Mouse (Mus musculus): ENCODE measurements around the gene N6amt1.

N6amt1 gene

DNA sequence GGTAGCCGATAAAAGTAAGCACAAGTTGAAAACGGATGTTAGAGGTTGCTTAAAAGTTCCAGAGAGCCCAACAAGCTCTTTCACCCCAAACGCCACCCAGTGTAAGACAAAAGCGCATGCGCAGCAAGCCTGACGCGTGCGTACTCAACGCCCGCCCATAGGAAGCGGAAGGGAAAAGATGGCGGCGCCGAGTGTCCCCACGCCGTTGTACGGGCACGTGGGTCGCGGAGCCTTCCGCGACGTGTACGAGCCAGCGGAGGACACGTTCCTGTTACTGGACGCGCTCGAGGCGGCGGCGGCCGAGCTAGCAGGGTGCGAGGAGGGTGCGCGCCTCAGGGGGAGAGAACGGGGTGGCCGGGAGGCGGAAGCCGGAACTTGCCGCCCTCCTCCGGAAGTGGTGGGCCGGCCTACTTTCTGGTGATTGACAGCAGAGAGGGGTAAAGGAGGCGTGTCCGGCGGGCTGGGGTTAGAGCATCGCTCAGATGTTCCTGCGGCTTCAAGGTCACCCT is at the start of gene N6amt1:
TSS of gene N6amt1 (plus strand) at position 111 of the 509 bp plus-strand sequence.
- DNase-seq (ENCODE audit: low read depth): peak; percentile 98

DNA sequence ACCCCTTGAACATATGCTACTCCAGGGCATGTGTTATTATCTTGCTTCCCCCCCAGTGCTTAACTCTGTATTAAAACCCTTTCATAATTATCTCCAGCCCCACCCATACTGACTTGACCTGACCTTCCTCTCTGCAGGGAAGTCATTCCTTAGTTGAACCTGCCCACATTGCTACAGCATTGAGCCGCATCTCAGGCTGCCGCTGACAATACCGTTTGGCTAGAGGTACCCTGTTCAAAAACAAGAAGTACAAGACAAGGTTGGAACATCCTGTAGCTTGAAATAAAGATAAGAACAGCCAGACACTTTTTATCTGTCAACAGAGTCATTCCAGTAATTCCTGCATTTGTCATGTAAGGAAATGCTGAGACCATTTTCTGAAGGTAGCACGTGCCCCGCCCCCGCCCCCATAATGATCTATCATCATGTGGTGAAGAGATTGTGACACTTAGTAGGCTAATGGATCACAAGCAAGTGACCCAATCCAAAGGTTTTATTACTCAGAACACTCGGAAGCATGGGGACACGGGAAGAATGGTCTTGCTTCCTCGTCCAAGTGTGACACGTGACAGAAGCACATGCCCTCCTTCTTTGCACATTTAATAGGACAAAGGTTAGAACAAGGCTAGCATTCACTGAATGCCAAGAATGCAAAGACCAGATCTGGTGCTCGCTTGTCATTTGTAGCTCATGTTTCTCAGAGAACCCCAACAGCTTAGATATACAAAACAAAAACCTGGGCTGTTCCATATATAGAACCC is 48.6 kb upstream of the N6amt1 start:
- DNase-seq (ENCODE audit: low read depth): no peak

DNA sequence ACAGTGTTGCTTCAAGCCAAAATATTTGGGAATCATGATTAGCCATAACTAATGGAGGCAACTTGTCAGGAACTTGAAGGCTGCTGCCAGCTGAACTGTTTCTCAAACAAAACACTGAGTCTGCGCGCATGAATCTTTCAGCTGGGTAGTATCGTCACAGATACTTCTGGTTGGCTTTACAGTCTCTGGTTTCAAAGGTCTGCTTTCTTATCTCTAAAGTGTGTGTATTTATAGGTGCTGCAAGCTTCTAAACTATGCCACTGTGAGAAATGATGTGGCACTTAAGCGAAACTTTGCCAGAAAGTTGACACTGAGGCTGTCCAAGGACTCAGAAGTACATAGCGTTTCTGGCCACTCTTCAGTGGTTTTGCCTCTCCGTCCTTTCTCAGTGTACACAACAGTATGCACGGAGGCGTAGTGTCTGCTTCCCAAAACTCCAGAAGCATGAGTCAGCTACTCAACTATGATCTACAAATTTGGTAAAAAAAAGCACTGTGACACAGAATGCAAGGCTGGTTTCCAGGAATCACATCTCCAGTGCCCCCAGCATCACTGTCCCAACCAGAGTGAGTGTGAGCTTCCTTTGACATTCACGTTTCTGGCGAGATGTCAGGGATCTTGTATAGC is 46.8 kb upstream of the N6amt1 start:
- no peak for DNase-seq (ENCODE audit: low read depth)

DNA sequence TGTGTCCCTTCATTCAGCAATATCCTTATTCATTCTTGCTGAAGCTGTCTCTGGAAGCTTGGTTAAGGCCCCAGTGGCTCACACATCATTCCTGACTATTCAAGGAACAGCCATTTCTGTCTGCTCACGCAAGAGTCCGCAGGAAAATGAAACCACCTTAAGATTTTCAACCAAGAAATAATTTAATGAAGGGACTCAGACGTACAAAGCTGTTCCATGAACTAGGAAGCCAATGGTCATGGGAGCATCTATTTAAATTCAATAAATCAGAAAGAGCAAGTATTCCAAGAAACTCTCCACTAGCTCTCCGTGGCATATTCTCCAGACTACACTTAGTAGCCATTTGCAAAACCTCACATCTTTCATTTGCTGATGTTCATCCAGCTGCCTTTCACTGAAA is 43.3 kb upstream of the N6amt1 start:
- no peak for DNase-seq (ENCODE audit: low read depth)

DNA sequence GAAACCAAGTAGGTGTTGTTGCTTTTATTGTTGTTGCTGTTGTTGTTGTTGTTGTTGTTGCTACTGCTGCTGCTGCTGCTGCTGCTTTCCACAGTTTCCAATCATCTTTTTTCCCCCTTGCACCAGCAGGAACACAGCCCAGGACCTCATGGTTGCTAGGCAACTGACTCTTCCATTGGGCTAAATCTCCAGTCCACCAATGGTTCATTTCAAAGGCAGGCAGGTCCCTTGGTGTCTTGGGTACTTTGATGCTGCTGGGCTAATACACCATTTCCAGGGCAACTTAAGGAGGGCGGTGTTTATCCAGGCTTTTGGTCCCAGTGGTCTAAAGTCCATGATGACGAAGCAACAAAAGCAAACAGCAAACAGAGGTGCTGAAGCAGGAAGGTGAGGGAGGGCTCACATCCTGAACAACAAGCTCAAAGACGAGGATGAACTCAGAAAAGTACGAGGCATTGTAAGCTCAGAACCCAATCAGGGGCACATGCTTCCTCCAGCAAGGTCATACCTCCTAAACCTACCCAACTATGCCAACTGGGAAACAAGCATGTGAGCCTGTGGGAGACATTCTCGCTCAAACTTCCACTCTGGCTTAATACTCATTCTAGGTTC is 35.7 kb upstream of the N6amt1 start:
- DNase-seq (ENCODE audit: low read depth): no peak

DNA sequence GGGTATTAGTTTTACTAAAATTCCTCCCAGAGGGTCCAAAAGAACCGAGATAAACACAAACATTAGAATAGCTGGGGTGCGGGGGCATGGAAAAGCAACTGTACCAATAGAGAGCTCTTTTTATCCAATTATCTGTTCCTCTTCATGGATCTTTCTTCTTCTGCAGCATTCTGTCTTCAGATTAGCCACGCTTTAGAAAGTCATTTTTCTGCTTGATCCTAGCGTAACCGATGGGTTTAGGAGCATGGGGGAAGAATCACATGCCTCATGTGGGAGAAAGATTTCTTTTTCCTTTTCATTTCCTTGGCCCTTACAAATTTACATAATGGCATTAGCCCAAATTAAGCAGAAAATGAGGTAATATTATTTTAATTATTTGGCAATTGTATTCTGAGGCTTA is 35.0 kb upstream of the N6amt1 start:
- DNase-seq (ENCODE audit: low read depth): no peak

DNA sequence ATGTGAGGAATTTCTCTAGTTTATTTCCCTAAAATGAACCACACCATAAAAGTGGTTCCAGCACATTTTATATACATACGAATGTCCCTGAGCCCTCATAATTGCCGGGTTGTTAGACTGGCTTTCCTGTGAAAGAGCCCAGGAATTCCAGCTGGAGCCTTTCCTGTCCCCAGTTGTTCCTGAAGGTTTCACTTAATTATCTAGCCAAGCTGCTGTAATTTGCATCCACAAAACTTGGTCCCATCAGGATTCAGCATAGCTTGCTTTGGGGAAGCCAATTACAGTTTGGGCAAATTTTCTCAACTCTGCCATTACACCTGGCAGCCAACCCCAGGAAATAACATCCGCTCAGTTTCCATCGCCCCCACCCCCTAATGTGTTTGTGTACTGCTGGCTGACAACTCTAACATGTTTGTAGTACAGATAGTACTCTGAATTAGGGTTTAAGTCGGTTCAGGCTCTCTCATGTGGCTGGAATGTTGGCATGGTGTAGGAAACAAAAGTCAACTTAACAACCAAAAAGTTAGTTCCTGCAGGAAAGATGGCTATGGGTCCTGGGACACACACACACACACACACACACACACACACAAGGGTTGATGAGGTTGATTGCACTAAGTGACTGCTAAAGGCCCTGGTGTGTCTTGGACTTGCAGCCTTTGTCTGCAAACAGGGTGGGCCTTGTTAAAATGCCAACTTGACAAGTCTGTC is 34.3 kb upstream of the N6amt1 start:
- no peak for DNase-seq (ENCODE audit: low read depth)

DNA sequence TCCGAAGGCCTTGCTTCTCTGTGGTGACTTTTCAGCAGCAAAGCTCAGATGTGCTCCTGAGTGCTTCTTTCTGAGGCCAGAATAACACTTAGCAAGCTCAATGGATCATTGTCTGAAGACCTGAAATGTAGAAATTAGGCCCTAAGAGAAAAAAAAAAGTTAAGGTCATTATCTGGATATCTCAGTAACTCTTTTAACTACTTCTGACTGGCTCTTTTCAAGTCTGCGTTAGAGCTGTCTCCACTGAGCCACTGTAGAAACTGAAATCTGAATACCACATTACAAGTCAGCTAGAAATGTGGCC is 33.8 kb upstream of the N6amt1 start:
- no peak for DNase-seq (ENCODE audit: low read depth)

DNA sequence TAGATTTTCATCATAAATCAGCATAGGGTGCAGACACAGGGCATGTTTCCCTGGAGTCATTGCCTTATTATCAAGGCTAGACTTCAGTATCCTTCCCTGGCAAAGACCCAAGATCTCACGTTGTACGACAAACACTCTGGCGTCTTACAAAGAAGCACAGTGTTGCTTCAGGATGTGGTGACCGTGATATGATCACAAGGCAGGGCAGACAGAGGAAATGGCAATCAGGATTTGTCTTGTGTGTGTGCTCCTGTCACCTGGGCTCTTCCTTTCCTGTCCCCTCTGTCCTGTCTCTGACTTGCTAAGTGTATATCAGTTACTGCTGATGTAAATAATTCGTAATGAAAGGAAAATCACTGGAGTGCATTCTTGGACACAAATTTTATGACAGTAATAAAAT is 29.4 kb upstream of the N6amt1 start:
- peak; percentile 23 for DNase-seq (ENCODE audit: low read depth)

DNA sequence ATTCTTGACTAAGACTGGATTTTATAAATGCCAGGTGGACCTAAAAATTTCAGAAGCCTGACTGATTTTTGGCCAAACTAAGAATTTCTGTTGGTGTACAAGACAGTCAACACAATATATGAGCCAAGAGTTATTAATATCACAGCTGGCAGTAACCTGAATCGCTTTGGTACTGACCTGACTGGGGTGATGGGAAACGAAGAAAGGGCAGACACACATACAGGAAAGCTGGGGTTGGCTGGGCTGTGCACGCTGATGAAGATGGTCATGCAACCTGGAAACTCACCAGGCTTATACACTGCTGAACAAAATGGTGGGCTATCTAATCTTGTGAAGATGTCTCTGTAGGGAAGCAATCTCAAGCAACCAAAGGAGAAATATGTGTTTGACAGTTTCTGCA is 24.0 kb upstream of the N6amt1 start:
- no peak for DNase-seq (ENCODE audit: low read depth)

DNA sequence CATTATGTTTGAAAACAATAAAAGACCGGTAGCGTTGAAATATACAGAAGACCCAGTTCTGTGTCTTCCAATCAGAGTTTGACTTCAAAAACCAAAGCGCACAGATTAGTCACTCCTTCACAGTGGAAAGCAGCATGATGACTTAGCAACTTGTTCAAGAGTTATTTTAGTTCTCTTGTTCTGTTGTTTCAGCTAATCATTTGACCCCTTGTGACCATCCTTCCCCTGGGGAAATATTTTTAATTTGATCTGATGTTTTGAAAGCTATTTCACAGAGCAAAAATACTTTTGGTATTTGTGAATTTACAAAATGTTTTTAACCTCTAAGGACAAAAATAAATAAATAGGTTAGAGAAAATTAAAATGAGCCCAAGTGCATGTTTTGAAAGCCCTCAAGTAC is 19.2 kb upstream of the N6amt1 start:
- DNase-seq (ENCODE audit: low read depth): no peak

DNA sequence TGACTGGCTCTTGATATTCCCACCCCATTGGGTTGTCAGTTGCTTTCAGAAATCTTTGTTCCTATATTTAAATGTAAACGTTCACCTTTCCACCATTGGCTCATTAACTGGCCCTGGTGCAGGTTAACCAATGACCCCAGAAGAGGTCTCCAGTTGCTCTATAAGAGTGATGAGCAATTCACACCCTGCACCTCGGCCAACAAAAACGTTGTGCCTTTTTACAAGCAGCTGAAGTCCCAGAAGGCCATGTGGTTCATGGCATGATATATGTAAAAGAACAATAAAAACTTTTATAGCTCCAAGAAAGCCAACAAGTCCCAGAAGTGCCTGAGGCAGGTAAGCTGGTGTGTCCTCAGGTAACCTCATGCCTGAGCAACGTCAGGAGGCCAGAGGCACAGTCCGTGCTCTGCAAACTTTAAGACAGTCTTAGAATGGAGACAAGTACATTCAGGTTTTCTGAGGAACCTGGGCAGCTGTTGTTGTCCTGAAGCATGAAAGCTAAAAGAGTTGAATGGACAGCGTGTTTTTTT is 12.9 kb upstream of the N6amt1 start:
- no peak for DNase-seq (ENCODE audit: low read depth)

DNA sequence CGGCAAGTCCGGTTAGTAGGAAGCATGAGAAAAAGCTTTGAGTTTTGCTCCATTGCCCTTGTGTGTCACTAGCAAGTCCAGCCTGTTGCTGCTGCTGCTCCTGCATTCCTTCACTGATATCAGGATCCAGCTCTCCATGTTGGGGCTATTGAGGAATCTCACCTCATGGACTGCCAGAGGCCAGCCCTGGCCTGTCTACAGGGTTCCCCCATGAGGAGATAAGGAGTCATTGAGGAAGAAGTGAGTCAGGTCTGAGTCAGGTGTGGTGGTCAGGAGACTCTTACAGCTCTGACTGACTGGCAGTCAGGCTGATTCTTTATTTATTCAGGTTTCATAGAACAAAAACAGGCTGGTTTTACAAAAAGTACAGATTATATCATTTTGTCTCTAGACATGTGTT is 5.9 kb upstream of the N6amt1 start:
- no peak for DNase-seq (ENCODE audit: low read depth)

DNA sequence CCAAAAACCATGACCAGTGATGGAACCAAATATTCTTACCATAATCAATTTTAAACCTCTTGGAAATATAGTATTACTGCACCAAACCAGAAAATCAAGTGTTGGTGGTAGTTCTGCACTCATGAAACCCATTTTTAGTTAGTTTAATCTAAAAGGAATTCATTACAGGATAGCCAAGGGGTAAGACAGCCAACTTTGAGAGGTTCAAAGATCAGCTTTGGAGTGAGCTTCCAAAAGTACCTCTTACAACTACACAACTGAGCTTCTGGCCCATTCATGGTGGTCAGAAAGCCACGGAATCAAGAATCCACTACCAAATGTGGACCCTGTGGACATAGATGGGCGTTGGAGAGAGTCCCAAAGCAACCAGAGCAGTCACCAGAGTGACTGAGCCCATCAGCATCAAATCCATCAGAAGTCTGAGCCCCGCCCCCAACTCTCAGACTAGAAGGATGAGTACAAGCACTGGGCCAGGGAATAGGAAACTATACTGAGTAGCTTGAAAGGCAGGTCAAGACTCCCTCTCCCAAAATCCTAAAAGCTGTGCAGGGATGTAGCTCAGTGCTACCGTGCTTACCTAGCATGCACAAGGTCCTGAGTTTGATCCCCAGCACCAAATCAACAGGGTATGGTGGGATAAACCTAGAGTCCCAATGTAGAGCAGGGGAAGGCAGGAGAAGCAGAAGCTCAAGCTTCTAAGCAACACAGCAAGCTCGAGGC is 2.4 kb upstream of the N6amt1 start:
- no peak for DNase-seq (ENCODE audit: low read depth)

DNA sequence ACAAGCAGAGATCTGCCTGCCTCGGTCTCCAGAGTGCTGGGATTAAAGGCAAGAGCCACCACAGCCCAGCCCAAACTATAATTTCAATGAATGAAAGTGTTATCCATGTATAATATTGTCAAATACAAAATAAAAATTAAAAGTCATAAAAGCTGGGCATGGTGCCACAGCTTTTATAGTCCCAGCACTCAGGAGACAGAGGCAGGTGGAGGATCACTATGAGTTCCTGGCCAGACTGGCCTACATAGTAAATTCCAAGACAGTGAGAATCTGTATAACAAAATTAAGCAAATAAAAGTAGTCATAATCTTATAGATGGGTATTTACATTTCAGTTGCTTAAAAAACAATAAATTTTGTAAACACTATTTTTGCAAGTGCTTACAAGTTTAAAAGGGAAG is 380 bp upstream of the N6amt1 start:
- DNase-seq (ENCODE audit: low read depth): no peak

DNA sequence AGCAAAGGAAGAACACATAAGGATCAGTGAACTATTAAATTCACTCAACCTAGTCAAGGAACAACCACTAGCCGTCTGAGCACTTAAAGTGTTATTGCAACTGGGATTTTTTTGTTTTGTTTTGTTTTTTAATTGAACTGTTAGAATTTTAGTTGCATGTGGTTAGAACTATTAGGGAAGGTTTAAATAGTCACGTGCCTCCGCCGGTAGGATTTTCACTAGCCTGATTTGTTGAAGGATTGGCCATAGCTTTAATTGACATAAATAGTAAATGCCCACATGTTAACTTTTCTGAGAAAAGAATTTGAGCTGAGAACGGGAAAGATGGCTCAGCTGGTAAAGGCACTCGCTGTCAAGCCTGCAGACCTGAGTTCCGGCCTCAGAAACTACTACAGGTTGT is 763 bp downstream of the N6amt1 start:
- DNase-seq (ENCODE audit: low read depth): no peak

DNA sequence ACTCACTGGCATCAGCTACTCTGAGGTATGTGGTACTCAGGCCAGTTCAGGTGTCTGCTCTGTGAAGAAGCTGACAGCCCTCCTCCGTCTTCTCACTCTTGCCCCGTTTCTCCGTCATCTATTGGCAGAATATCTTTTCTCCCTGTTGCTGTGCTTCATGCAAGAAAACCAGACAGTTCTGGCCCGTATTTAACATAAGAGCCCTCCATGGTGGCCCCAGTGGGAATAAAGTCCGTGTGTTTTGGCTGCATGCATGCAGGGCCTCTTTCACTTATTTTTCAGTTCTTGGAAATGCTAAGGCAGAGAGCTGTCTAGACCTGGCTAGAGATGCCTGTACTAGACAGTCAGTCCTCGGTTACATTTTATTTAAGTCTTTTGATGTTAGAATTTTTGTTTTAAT is 6.1 kb downstream of the N6amt1 start:
- DNase-seq (ENCODE audit: low read depth): no peak

DNA sequence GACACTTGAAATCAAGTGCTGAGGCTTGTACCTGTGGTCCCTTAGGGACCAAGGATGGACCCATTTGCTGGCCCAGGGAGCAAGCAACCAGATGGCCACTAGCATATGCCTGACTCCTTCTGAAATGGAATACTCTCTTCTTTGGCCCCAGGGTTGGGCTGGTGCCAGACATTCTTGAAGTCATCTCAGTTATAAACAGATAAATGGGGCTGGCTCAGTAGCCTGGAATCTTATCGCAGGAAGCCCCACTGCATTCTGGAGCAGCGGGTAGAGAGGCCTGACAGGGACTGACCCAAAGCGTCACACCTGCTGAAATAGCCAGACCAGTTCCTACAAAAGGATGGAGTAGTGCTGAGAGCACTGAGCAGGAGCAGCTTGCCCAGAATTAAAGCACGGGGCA is 10.2 kb downstream of the N6amt1 start:
- no peak for DNase-seq (ENCODE audit: low read depth)

DNA sequence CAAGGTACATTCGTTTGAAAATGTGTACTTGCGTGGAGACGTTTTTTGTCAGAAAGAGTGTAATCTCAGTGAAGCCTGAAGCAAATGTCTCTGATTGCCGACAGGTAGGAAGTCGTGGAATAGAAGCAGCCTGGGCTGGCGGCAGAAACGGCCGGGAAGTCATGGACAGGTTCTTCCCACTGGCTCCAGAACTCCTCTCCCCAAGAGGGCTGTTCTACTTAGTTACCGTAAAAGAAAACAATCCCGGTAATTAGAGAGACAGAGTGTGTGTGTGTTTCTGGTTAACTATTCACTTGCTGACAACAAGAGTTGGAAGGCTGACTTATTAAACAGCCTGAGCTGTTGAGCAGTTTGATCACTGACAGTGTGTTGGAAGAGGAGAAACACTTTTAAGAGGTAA is 12.1 kb downstream of the N6amt1 start:
- DNase-seq (ENCODE audit: low read depth): no peak

DNA sequence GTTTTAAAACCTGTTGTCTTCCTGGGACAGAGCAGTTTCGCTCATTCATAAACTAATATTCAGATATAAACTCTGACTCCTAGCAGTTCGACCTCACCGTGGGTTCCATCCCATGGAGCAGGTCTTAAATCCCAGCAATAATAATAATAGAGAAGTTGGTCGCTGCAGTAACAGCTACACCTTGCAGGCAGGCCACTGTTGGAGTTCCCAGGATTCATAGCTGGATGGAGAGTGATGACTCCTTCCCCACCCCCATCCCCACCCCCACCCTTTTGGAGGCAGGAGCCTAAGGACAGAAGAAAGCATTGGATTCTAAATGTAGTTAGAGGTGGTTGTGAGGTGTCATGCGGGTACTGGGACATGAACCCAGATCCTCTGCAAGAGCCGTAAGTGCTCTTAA is 12.5 kb downstream of the N6amt1 start:
- DNase-seq (ENCODE audit: low read depth): no peak

DNA sequence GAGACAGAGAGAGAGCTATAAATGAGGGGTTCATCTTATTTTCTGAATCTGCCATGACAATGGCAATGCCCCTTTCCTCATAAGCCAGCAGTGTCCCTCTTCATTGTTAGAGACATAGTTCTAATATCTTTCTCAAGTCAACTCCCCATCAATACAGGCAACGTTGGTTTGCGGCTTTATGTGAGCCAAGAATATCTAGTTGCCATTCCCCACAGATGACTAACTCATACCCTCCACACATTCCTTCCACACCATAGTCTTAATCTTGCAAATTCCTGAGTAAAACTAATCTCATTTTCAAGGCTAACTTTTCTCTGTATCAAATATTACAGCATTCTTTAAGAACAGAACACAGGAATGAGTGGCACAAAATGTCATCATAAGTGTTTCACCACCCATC is 29.0 kb downstream of the N6amt1 start:
- DNase-seq (ENCODE audit: low read depth): no peak

DNA sequence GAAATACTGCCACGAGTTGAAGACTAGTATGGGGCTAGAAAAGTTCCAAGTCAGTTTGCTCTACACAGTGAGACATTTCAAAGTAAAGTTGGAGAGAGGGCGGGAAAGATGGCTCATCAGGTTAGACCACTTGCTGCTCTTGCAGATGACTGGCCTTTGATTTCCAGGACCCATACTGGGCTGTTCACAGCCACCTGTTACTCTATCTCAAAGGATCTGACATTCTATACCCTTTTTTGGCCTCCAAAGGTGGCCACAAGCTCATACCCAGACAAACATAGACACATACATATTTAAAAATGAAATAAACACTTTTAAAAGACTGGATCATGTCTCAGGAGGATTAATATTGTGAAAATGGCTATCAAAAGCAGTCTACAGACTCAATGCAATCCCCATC is 30.4 kb downstream of the N6amt1 start:
- no peak for DNase-seq (ENCODE audit: low read depth)
